Mouse (Mus musculus) midbrain, embryonic 12.5 days (tissue): Measurements from ENCODE around the gene Gm6583. TPM values are rescaled to one million over a fixed set of nuclear protein-coding genes. Genes with fewer than 3 reads are reported as not detected.
A peak's percentile ranks its signal among the peaks of the same experiment; 100 is the strongest.

Experiments used
- ATAC-seq: fragments of 200-750 bp; cut with Nextera tagmentation; 2 replicates; pipeline ENCODE4 v1.8.0; 2017; ENCODE audit warnings: low read depth, moderate TSS enrichment, moderate library complexity; ENCODE audit not compliant: low FRiP score
- H3K27ac ChIP-seq: fragments of 300-500 bp; sonication (generic); replicated peaks from 2 replicates; pipeline ENCODE4 v1.5.1; 2016; ENCODE audit warnings: mild to moderate bottlenecking
- H3K27me3 ChIP-seq: fragments of 300-500 bp; sonication (generic); 2 replicates; pipeline ENCODE4 v1.6.1; 2016; ENCODE audit warnings: mild to moderate bottlenecking
- H3K36me3 ChIP-seq: fragments of 300-500 bp; sonication (generic); 2 replicates; pipeline ENCODE4 v1.6.1; 2016
- H3K4me1 ChIP-seq: fragments of 300-500 bp; sonication (generic); 2 replicates; pipeline ENCODE4 v1.6.1; 2016
- H3K4me2 ChIP-seq: fragments of 300-500 bp; sonication (generic); replicated peaks from 2 replicates; pipeline ENCODE4 v1.6.1; 2016; ENCODE audit warnings: mild to moderate bottlenecking, moderate library complexity
- H3K4me3 ChIP-seq: fragments of 300-500 bp; sonication (generic); 2 replicates; pipeline ENCODE4 v1.5.1; 2016; ENCODE audit warnings: mild to moderate bottlenecking
- H3K9ac ChIP-seq: fragments of 300-500 bp; sonication (generic); replicated peaks from 2 replicates; pipeline ENCODE4 v1.6.1; 2016; ENCODE audit warnings: mild to moderate bottlenecking, moderate library complexity
- H3K9me3 ChIP-seq: fragments of 300-500 bp; sonication (generic); 2 replicates; pipeline ENCODE4 v1.6.1; 2016; ENCODE audit warnings: mild to moderate bottlenecking
- WGBS: fragments of 180-500 bp; shearing (Covaris S2); methylation state at CpG from one replicate; pipeline ENCODE4 v1.1.7; 2016; 5-methylcytosine and 5-hydroxymethylcytosine counted together
- polyA plus RNA-seq: library from polyadenylated mRNA; unstranded; fragments of >200 nt; fragmentation: Nextera tagmentation; extraction: Ambion mirVana; gene quantifications from 2 replicates; pipeline ENCODE4 v1.2.1, GENCODE M21; 2016

Gene Gm6583
- polyA plus RNA-seq, 1 experiment from 2014 or later = 0.26 TPM

GRCm38 (mm10) chr5:112384805-112385472 lies 29.1 kb upstream of the Gm6583 start:
- 89% methylated on average over 13 of the region's 13 CpGs for WGBS
- no peak for ATAC-seq
- peaks cover 20% of the 10 kb centered on the region for H3K4me1 ChIP-seq
- H3K27me3 ChIP-seq = no peaks in the 10 kb centered on the region
- H3K27ac ChIP-seq = no peak overlapping the region
- H3K36me3 ChIP-seq = peaks cover 53% of the 10 kb centered on the region
- H3K4me2 ChIP-seq = no peak overlapping the region
- no peaks in the 10 kb centered on the region for H3K9me3 ChIP-seq
- H3K9ac ChIP-seq = no peak overlapping the region
- no peak overlapping the region for H3K4me3 ChIP-seq

DNA sequence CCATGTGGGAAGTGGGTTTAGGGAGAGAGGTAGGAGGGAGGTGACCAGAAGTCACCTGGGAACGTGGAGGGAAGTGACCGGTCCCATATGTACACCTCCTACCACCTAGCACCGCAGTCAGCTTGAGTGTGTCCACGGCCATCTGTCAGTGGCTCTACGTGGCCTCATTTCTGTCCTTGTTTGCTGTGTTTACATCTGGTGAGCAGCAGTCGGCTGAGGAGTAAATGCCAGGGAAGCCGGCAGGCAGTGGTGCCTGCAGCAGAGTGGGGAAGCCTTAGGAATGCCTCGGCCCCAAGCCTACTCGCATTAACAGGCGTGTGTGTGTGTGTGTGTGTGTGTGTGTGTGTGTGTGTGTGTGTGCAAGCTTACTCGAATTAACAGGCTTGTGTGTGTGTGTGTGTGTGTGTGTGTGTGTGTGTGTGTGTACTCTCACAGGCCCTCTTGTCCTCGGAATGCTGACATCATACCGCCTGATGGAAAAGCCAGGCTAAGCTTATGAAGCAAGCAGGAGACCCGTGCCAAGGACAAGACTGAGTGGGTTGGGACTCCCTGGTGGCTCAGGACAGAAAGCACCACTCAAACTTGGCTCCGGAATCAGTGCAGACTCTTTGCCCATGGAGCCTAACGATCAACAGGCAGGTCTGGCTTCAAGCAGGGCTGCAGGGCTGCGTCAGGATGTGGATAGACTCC lies 27.0 kb upstream of the Gm6583 start:
- WGBS = 72% methylated on average over 17 of the region's 17 CpGs
- peaks cover 59% of the 10 kb centered on the region for H3K36me3 ChIP-seq

GRCm38 (mm10) chr5:112382042-112382441 lies 26.2 kb upstream of the Gm6583 start:
- ATAC-seq = no peak
- Histone ChIP-seq H3K27me3 (no peaks in the 10 kb centered on the region), H3K27ac (peak overlapping the region; percentile 60), H3K4me1 (peaks cover 12% of the 10 kb centered on the region), H3K36me3 (peaks cover 57% of the 10 kb centered on the region), H3K4me3 (no peak overlapping the region), H3K9ac (no peak overlapping the region), H3K9me3 (no peaks in the 10 kb centered on the region), H3K4me2 (no peak overlapping the region)
- 55% methylated on average over 9 of the region's 9 CpGs for WGBS

More for the DNA sequence above, 27.0 kb upstream of the Gm6583 start:
- Histone ChIP-seq H3K4me3 (no peak overlapping the region), H3K27me3 (no peaks in the 10 kb centered on the region), H3K4me1 (peaks cover 12% of the 10 kb centered on the region), H3K4me2 (no peak overlapping the region), H3K27ac (peak overlapping the region; percentile 60; the same call in 1 of the 2 replicates), H3K9ac (no peak overlapping the region), H3K9me3 (no peaks in the 10 kb centered on the region)
- no peak for ATAC-seq

- Histone ChIP-seq H3K9me3 (no peaks in the 10 kb centered on the region), H3K36me3 (peaks cover 48% of the 10 kb centered on the region), H3K27me3 (no peaks in the 10 kb centered on the region), H3K9ac (no peak overlapping the region), H3K4me3 (no peak overlapping the region), H3K4me1 (peaks cover 12% of the 10 kb centered on the region), H3K27ac (0 out of 2 replicates have a peak overlapping the region, but pooled peaks have one; percentile 60), H3K4me2 (no peak overlapping the region)
- ATAC-seq = no peak
- 90% methylated on average over 11 of the region's 11 CpGs for WGBS
Measured at GRCm38 (mm10) chr5:112381154-112381553, 25.3 kb upstream of the Gm6583 start.

GRCm38 (mm10) chr5:112378716-112379115 lies 22.9 kb upstream of the Gm6583 start:
- H3K4me1 ChIP-seq = peaks cover 12% of the 10 kb centered on the region
- H3K9me3 ChIP-seq = no peaks in the 10 kb centered on the region
- peaks cover 51% of the 10 kb centered on the region for H3K36me3 ChIP-seq
- H3K9ac ChIP-seq = no peak overlapping the region
- no peak for ATAC-seq
- no peak overlapping the region for H3K4me2 ChIP-seq
- no peaks in the 10 kb centered on the region for H3K27me3 ChIP-seq
- no peak overlapping the region for H3K27ac ChIP-seq
- 86% methylated on average over 6 of the region's 6 CpGs for WGBS
- H3K4me3 ChIP-seq = no peak overlapping the region

GRCm38 (mm10) chr5:112377380-112377779 lies 21.5 kb upstream of the Gm6583 start:
- Histone ChIP-seq H3K9ac (no peak overlapping the region; the same call in 1 of the 2 replicates), H3K36me3 (peaks cover 54% of the 10 kb centered on the region), H3K27me3 (0 out of 2 replicates have a peak, but pooled peaks cover 8% of the 10 kb centered on the region), H3K4me2 (no peak overlapping the region), H3K4me1 (peaks cover 16% of the 10 kb centered on the region), H3K9me3 (no peaks in the 10 kb centered on the region), H3K27ac (no peak overlapping the region), H3K4me3 (no peak overlapping the region)
- 88% methylated on average over 1 of the region's 1 CpGs for WGBS
- no peak for ATAC-seq

DNA sequence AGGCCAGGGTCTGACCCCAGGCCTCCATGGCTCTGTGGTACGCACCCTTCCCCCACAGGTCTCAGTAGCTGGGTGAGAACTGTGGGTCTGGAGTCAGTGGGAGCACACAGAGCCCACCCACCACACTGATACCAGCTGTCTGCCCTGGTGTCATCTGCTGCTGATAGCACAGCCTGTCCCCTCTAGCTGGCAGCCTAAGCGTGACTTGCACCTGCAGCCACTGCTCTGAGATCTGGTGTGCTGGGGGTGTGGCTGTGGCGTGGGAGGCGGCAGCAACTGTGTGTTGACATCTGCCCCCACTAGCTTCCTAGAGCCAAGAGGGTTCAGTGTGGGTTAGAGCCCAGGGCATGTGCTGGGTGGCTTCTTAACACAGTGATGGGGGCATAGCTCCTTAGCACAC lies 20.3 kb upstream of the Gm6583 start:
- no peak overlapping the region for H3K27ac ChIP-seq
- H3K4me3 ChIP-seq = no peak overlapping the region
- H3K4me2 ChIP-seq = no peak overlapping the region
- 0 out of 2 replicates have a peak, but pooled peaks cover 8% of the 10 kb centered on the region for H3K27me3 ChIP-seq
- no peak overlapping the region for H3K9ac ChIP-seq
- ATAC-seq = no peak
- H3K9me3 ChIP-seq = no peaks in the 10 kb centered on the region
- WGBS = 89% methylated on average over 4 of the region's 4 CpGs
- H3K4me1 ChIP-seq = peaks cover 20% of the 10 kb centered on the region
- peaks cover 54% of the 10 kb centered on the region for H3K36me3 ChIP-seq

DNA sequence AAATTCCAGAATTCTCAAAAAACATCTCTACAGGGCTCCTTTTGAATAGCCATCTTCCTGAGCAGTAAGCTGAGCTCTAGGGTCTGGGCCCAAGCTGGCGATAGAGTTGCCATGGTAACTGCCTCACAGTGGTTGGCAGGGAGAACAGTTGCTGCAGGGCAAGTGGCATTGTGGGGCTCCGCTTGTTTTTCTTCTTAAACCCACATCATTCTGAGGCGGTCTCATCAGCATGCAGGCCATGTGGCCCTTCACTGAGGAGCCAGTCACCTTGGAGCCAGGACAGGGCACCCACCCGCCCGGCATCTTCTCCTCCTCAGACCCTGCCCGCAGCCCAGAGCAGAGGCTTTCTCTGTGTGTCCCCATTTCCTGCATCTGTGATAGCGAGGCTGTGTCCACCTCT lies 16.1 kb upstream of the Gm6583 start:
- Histone ChIP-seq H3K4me3 (no peak overlapping the region), H3K36me3 (peaks cover 57% of the 10 kb centered on the region), H3K27me3 (peaks cover 28% of the 10 kb centered on the region), H3K4me1 (peaks cover 34% of the 10 kb centered on the region), H3K9ac (peak overlapping the region; percentile 48; the same call in 1 of the 2 replicates), H3K9me3 (no peaks in the 10 kb centered on the region), H3K27ac (peak overlapping the region; percentile 92), H3K4me2 (peak overlapping the region; percentile 38)
- peak; percentile 88 for ATAC-seq
- 16% methylated on average over 7 of the region's 7 CpGs for WGBS

DNA sequence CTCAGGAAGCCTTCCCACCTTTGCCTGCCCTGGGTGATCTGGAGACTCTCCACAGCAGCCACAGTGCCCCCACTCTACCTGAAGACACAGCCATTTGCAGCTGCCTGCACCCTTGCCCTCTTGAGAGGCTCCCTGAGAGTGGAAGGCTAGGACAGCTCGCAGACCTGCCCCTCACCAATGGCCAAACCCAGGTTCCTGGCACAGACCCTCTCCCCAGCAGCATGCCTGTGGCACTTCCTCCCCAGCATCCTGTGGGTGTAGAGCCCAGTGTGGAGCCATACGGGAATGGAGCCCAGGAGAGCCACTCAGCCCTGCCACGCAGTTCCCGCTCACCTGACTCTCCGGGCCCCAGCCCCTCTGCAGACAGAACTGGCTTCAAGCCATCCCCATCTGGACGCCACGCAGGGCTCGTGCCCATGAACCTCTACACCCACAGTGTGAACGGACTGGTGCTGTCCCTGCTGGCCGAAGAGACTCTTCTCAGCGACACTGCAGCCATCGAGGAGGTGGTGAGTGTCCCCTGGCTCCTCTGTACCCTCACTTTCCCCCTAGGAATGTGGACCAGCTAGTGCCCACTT lies 14.5 kb upstream of the Gm6583 start:
- no peaks in the 10 kb centered on the region for H3K9me3 ChIP-seq
- WGBS = 89% methylated on average over 12 of the region's 12 CpGs
- H3K36me3 ChIP-seq = peaks cover 62% of the 10 kb centered on the region
- ATAC-seq = no peak
- no peak overlapping the region for H3K27ac ChIP-seq
- peaks cover 30% of the 10 kb centered on the region for H3K27me3 ChIP-seq
- H3K4me1 ChIP-seq = peaks cover 34% of the 10 kb centered on the region
- H3K4me2 ChIP-seq = no peak overlapping the region
- no peak overlapping the region for H3K9ac ChIP-seq
- no peak overlapping the region for H3K4me3 ChIP-seq

- H3K27me3 ChIP-seq = peaks cover 30% of the 10 kb centered on the region
- H3K4me2 ChIP-seq = no peak overlapping the region
- H3K4me3 ChIP-seq = no peak overlapping the region
- peaks cover 34% of the 10 kb centered on the region for H3K4me1 ChIP-seq
- ATAC-seq = no peak
- H3K27ac ChIP-seq = no peak overlapping the region
- H3K36me3 ChIP-seq = peaks cover 62% of the 10 kb centered on the region
- H3K9ac ChIP-seq = no peak overlapping the region
- 88% methylated on average over 13 of the region's 13 CpGs for WGBS
- no peaks in the 10 kb centered on the region for H3K9me3 ChIP-seq
Measured at GRCm38 (mm10) chr5:112369326-112369725, 13.5 kb upstream of the Gm6583 start.

DNA sequence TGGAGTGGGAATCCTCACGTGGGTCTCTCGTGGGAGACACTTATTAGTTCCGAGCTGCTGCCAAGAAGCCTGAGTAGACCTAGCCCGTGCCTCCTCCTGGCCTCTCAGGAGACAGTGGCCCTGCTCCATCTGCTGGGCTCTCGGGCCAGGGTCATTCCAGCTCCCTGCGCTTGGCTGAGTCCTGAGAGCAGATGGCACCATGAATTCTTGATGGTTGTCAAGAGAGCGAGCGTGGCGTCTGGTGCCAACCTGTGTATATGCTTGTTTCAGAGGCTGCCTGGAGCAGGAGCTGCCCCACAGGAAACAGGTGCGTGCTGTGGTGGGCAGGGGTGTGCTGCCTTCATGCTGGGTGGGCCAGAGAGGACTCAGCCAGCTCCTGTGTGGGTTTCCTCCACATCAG lies 12.8 kb upstream of the Gm6583 start:
- no peak for ATAC-seq
- Histone ChIP-seq H3K27ac (no peak overlapping the region), H3K9ac (no peak overlapping the region), H3K4me3 (no peak overlapping the region), H3K4me2 (no peak overlapping the region), H3K9me3 (no peaks in the 10 kb centered on the region), H3K27me3 (peaks cover 30% of the 10 kb centered on the region), H3K4me1 (peaks cover 34% of the 10 kb centered on the region), H3K36me3 (peaks cover 62% of the 10 kb centered on the region)
- 90% methylated on average over 10 of the region's 10 CpGs for WGBS

DNA sequence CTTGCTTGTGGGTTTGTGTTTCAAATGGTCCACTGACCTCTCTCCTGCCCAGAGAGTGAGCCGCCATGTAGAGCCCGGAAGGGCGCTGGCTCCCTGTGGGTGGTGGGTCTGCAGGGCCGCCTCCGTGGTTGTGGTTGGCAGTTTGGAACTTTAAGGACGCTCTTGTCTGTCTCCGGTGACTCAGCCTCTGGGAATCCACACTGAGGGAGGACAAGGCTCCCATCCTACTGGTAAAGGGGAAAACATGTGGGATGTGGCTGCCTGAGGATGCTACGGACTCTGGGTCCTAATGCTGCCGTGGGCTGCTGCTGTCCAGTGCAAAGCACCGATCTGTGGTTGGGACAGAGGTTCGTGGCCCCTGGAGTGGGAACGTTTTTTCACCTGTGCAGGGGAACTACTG lies 12.1 kb upstream of the Gm6583 start:
- Histone ChIP-seq H3K9ac (no peak overlapping the region), H3K27me3 (peaks cover 24% of the 10 kb centered on the region), H3K36me3 (peaks cover 67% of the 10 kb centered on the region), H3K4me3 (no peak overlapping the region), H3K9me3 (no peaks in the 10 kb centered on the region), H3K27ac (no peak overlapping the region), H3K4me2 (no peak overlapping the region), H3K4me1 (peaks cover 31% of the 10 kb centered on the region)
- ATAC-seq = no peak
- WGBS = 90% methylated on average over 12 of the region's 12 CpGs
